Mouse (Mus musculus): ENCODE data around the gene Ppp1r21. TPM values are rescaled to one million over a fixed set of nuclear protein-coding genes. Genes with fewer than 3 reads are reported as not detected.

Ppp1r21 gene
- polyA plus RNA-seq, 1 experiment from 2014 or later: 38.8 TPM

- no peak overlapping the region for H3K4me2 ChIP-seq (ENCODE audit: low read length)
- H3K27ac ChIP-seq (ENCODE audit: low read depth, low read length): no peak overlapping the region
- no peaks in the 10 kb centered on the region for H3K9me3 ChIP-seq (ENCODE audit: control insufficient read depth, low read length)
- ATAC-seq: no peak
- H3K27me3 ChIP-seq (replicated peaks; ENCODE audit: control insufficient read depth, insufficient read depth, low read length): no peaks in the 10 kb centered on the region
- H3K4me1 ChIP-seq (ENCODE audit: control insufficient read depth, insufficient read depth, low read depth, low read length): no peaks in the 10 kb centered on the region
- peaks cover 10% of the 10 kb centered on the region for H3K36me3 ChIP-seq (ENCODE audit: control insufficient read depth, insufficient read depth, low read length)
- H3K9ac ChIP-seq (ENCODE audit: low read depth, low read length): no peak overlapping the region
- H3K4me3 ChIP-seq (ENCODE audit: low read length): no peak overlapping the region
- WGBS: 68% methylated on average over 3 of the region's 3 CpGs
Observed at GRCm38 (mm10) chr17:88543417-88543782, 13.5 kb downstream of the Ppp1r21 start.

GRCm38 (mm10) chr17:88545217-88545784, 15.4 kb downstream of the Ppp1r21 start:
- Histone ChIP-seq H3K9ac (ENCODE audit: low read depth, low read length) (no peak overlapping the region), H3K36me3 (ENCODE audit: control insufficient read depth, insufficient read depth, low read length) (peaks cover 10% of the 10 kb centered on the region), H3K4me2 (ENCODE audit: low read length) (no peak overlapping the region), H3K4me3 (ENCODE audit: low read length) (no peak overlapping the region), H3K4me1 (ENCODE audit: control insufficient read depth, insufficient read depth, low read depth, low read length) (no peaks in the 10 kb centered on the region), H3K27ac (ENCODE audit: low read depth, low read length) (no peak overlapping the region), H3K9me3 (ENCODE audit: control insufficient read depth, low read length) (no peaks in the 10 kb centered on the region), H3K27me3 (replicated peaks; ENCODE audit: control insufficient read depth, insufficient read depth, low read length) (no peaks in the 10 kb centered on the region)
- 0 out of 2 replicates have a peak, but pooled peaks have one; percentile 22 for ATAC-seq
- 91% methylated on average over 15 of the region's 15 CpGs for WGBS

- no peak overlapping the region for H3K4me2 ChIP-seq (ENCODE audit: low read length)
- H3K4me1 ChIP-seq (ENCODE audit: control insufficient read depth, insufficient read depth, low read depth, low read length): no peaks in the 10 kb centered on the region
- 81% methylated on average over 4 of the region's 4 CpGs for WGBS
- H3K36me3 ChIP-seq (ENCODE audit: control insufficient read depth, insufficient read depth, low read length): peaks cover 10% of the 10 kb centered on the region
- H3K27ac ChIP-seq (ENCODE audit: low read depth, low read length): no peak overlapping the region
- no peaks in the 10 kb centered on the region for H3K27me3 ChIP-seq (replicated peaks; ENCODE audit: control insufficient read depth, insufficient read depth, low read length)
- H3K9ac ChIP-seq (ENCODE audit: low read depth, low read length): no peak overlapping the region
- no peak for ATAC-seq
- no peaks in the 10 kb centered on the region for H3K9me3 ChIP-seq (ENCODE audit: control insufficient read depth, low read length)
- no peak overlapping the region for H3K4me3 ChIP-seq (ENCODE audit: low read length)
Observed at GRCm38 (mm10) chr17:88546745-88547144, 16.8 kb downstream of the Ppp1r21 start.

GRCm38 (mm10) chr17:88549411-88550191, 19.7 kb downstream of the Ppp1r21 start:
- ATAC-seq: no peak
- Histone ChIP-seq H3K27me3 (replicated peaks; ENCODE audit: control insufficient read depth, insufficient read depth, low read length) (no peaks in the 10 kb centered on the region), H3K36me3 (ENCODE audit: control insufficient read depth, insufficient read depth, low read length) (peaks cover 10% of the 10 kb centered on the region), H3K9ac (ENCODE audit: low read depth, low read length) (no peak overlapping the region), H3K4me3 (ENCODE audit: low read length) (no peak overlapping the region), H3K27ac (ENCODE audit: low read depth, low read length) (no peak overlapping the region), H3K4me2 (ENCODE audit: low read length) (no peak overlapping the region), H3K4me1 (ENCODE audit: control insufficient read depth, insufficient read depth, low read depth, low read length) (no peaks in the 10 kb centered on the region), H3K9me3 (ENCODE audit: control insufficient read depth, low read length) (no peaks in the 10 kb centered on the region)
- WGBS: 86% methylated on average over 24 of the region's 24 CpGs

GRCm38 (mm10) chr17:88550351-88550750, 20.4 kb downstream of the Ppp1r21 start:
- Histone ChIP-seq H3K27me3 (replicated peaks; ENCODE audit: control insufficient read depth, insufficient read depth, low read length) (no peaks in the 10 kb centered on the region), H3K4me3 (ENCODE audit: low read length) (no peak overlapping the region), H3K9ac (ENCODE audit: low read depth, low read length) (no peak overlapping the region), H3K4me1 (ENCODE audit: control insufficient read depth, insufficient read depth, low read depth, low read length) (no peaks in the 10 kb centered on the region), H3K4me2 (ENCODE audit: low read length) (no peak overlapping the region), H3K9me3 (ENCODE audit: control insufficient read depth, low read length) (no peaks in the 10 kb centered on the region), H3K36me3 (ENCODE audit: control insufficient read depth, insufficient read depth, low read length) (peaks cover 8% of the 10 kb centered on the region), H3K27ac (ENCODE audit: low read depth, low read length) (no peak overlapping the region)
- ATAC-seq: no peak
- WGBS: 74% methylated on average over 5 of the region's 5 CpGs

GRCm38 (mm10) chr17:88550981-88551940, 21.3 kb downstream of the Ppp1r21 start:
- WGBS: 65% methylated on average over 10 of the region's 10 CpGs
- H3K4me1 ChIP-seq (ENCODE audit: control insufficient read depth, insufficient read depth, low read depth, low read length): no peaks in the 10 kb centered on the region
- ATAC-seq: no peak
- peaks cover 6% of the 10 kb centered on the region for H3K36me3 ChIP-seq (ENCODE audit: control insufficient read depth, insufficient read depth, low read length)
- no peaks in the 10 kb centered on the region for H3K27me3 ChIP-seq (replicated peaks; ENCODE audit: control insufficient read depth, insufficient read depth, low read length)
- H3K4me2 ChIP-seq (ENCODE audit: low read length): no peak overlapping the region
- H3K4me3 ChIP-seq (ENCODE audit: low read length): no peak overlapping the region
- H3K27ac ChIP-seq (ENCODE audit: low read depth, low read length): no peak overlapping the region
- H3K9me3 ChIP-seq (ENCODE audit: control insufficient read depth, low read length): no peaks in the 10 kb centered on the region
- H3K9ac ChIP-seq (ENCODE audit: low read depth, low read length): no peak overlapping the region

GRCm38 (mm10) chr17:88552556-88552955, 22.6 kb downstream of the Ppp1r21 start:
- Histone ChIP-seq H3K27me3 (replicated peaks; ENCODE audit: control insufficient read depth, insufficient read depth, low read length) (no peaks in the 10 kb centered on the region), H3K9me3 (ENCODE audit: control insufficient read depth, low read length) (no peaks in the 10 kb centered on the region), H3K27ac (ENCODE audit: low read depth, low read length) (no peak overlapping the region), H3K4me2 (ENCODE audit: low read length) (no peak overlapping the region), H3K9ac (ENCODE audit: low read depth, low read length) (no peak overlapping the region), H3K36me3 (ENCODE audit: control insufficient read depth, insufficient read depth, low read length) (peaks cover 4% of the 10 kb centered on the region), H3K4me1 (ENCODE audit: control insufficient read depth, insufficient read depth, low read depth, low read length) (no peaks in the 10 kb centered on the region), H3K4me3 (ENCODE audit: low read length) (no peak overlapping the region)
- ATAC-seq: no peak
- 30% methylated on average over 6 of the region's 6 CpGs for WGBS

- 0 out of 2 replicates have a peak, but pooled peaks have one; percentile 26 for ATAC-seq
Observed at GRCm38 (mm10) chr17:88553001-88553449, 23.1 kb downstream of the Ppp1r21 start.

More at GRCm38 (mm10) chr17:88553001-88553449, 23.1 kb downstream of the Ppp1r21 start:
- no peaks in the 10 kb centered on the region for H3K9me3 ChIP-seq (ENCODE audit: control insufficient read depth, low read length)
- H3K36me3 ChIP-seq (ENCODE audit: control insufficient read depth, insufficient read depth, low read length): no peaks in the 10 kb centered on the region; the same call in none of the 2 replicates
- 64% methylated on average over 8 of the region's 8 CpGs for WGBS
- H3K4me2 ChIP-seq (ENCODE audit: low read length): no peak overlapping the region
- no peak overlapping the region for H3K27ac ChIP-seq (ENCODE audit: low read depth, low read length)
- H3K4me1 ChIP-seq (ENCODE audit: control insufficient read depth, insufficient read depth, low read depth, low read length): no peaks in the 10 kb centered on the region
- no peak overlapping the region for H3K9ac ChIP-seq (ENCODE audit: low read depth, low read length)
- no peaks in the 10 kb centered on the region for H3K27me3 ChIP-seq (replicated peaks; ENCODE audit: control insufficient read depth, insufficient read depth, low read length)
- H3K4me3 ChIP-seq (ENCODE audit: low read length): no peak overlapping the region

Data from hindbrain, embryonic 16.5 days (tissue).